Mouse (Mus musculus) hindbrain, embryonic 11.5 days (tissue): ENCODE data around the gene Usp21. TPM values are rescaled to one million over a fixed set of nuclear protein-coding genes. Genes with fewer than 3 reads are reported as not detected.

ENCODE experiments used
- ATAC-seq: fragments of 200-750 bp; cut with Nextera tagmentation; 2 replicates; pipeline ENCODE4 v1.8.0; 2017; ENCODE audit warnings: mild to moderate bottlenecking, moderate TSS enrichment, moderate library complexity; ENCODE audit not compliant: low FRiP score
- DNase-seq: peaks from one replicate; pipeline ENCODE4 v3.0.0-alpha.2; 2015; ENCODE audit warnings: low spot score
- H3K27ac ChIP-seq: fragments of 300-500 bp; sonication (generic); 2 replicates; pipeline ENCODE4 v1.5.1; 2014; ENCODE audit warnings: mild to moderate bottlenecking, low read depth, low read length
- H3K27me3 ChIP-seq: fragments of 300-500 bp; sonication (generic); 2 replicates; pipeline ENCODE4 v1.6.1; 2014; ENCODE audit warnings: mild to moderate bottlenecking, low read length, moderate library complexity, mixed read lengths; ENCODE audit not compliant: control insufficient read depth, insufficient read depth
- H3K36me3 ChIP-seq: fragments of 300-500 bp; sonication (generic); 2 replicates; pipeline ENCODE4 v1.6.1; 2014; ENCODE audit warnings: mild to moderate bottlenecking, low read length, moderate library complexity, mixed read lengths; ENCODE audit not compliant: control insufficient read depth, insufficient read depth
- H3K4me1 ChIP-seq: fragments of 300-500 bp; sonication (generic); replicated peaks from 2 replicates; pipeline ENCODE4 v1.6.1; 2014; ENCODE audit warnings: low read length, mixed read lengths; ENCODE audit not compliant: control insufficient read depth, insufficient read depth
- H3K4me2 ChIP-seq: fragments of 300-500 bp; sonication (generic); replicated peaks from 2 replicates; pipeline ENCODE4 v1.6.1; 2014; ENCODE audit warnings: mild to moderate bottlenecking, low read depth, low read length
- H3K4me3 ChIP-seq: fragments of 300-500 bp; sonication (generic); 2 replicates; pipeline ENCODE4 v1.5.1; 2014; ENCODE audit warnings: low read depth, low read length
- H3K9ac ChIP-seq: fragments of 300-500 bp; sonication (generic); 2 replicates; pipeline ENCODE4 v1.6.1; 2014; ENCODE audit warnings: low read depth, low read length
- H3K9me3 ChIP-seq: fragments of 300-500 bp; sonication (generic); 2 replicates; pipeline ENCODE4 v1.6.1; 2016; ENCODE audit warnings: low read length; ENCODE audit not compliant: control insufficient read depth
- WGBS: fragments of 180-500 bp; shearing (Covaris S2); extraction: QIAGEN DNeasy Blood & Tissue Kit; methylation state at CpG from one replicate; pipeline ENCODE4 v1.1.7; 2014; 5-methylcytosine and 5-hydroxymethylcytosine counted together
- polyA plus RNA-seq: library from polyadenylated mRNA; unstranded; fragments of >200 nt; fragmentation: Nextera tagmentation; extraction: Ambion mirVana; gene quantifications from 2 replicates; pipeline ENCODE4 v1.2.1, GENCODE M21; 2014

The Usp21 gene
- polyA plus RNA-seq, 1 experiment from 2014 or later = 82.8 TPM

- H3K9ac ChIP-seq = no peak overlapping the region; the same call in 1 of the 2 replicates
- H3K4me3 ChIP-seq = no peak overlapping the region
- H3K9me3 ChIP-seq = no peaks in the 10 kb centered on the region
- ATAC-seq (no peak), DNase-seq (no peak)
- 0 out of 2 replicates have a peak, but pooled peaks cover 3% of the 10 kb centered on the region for H3K4me1 ChIP-seq
- 91% methylated on average over 3 of the region's 3 CpGs for WGBS
- no peak overlapping the region for H3K27ac ChIP-seq
- peaks cover 6% of the 10 kb centered on the region for H3K27me3 ChIP-seq
- no peaks in the 10 kb centered on the region for H3K36me3 ChIP-seq
- H3K4me2 ChIP-seq = no peak overlapping the region
Observed at GRCm38 (mm10) chr1:171293351-171293750, 5.6 kb upstream of the Usp21 start.

- 68% methylated on average over 4 of the region's 4 CpGs for WGBS
- Histone ChIP-seq H3K27ac (no peak overlapping the region), H3K9me3 (no peaks in the 10 kb centered on the region), H3K36me3 (0 out of 2 replicates have a peak, but pooled peaks cover 2% of the 10 kb centered on the region), H3K4me2 (no peak overlapping the region; the same call in 1 of the 2 replicates), H3K27me3 (no peaks in the 10 kb centered on the region), H3K4me1 (peaks cover 3% of the 10 kb centered on the region; the same call in 1 of the 2 replicates), H3K9ac (no peak overlapping the region), H3K4me3 (peak overlapping the region; percentile 94; the same call in 1 of the 2 replicates)
- ATAC-seq (peak; percentile 1; the same call in 1 of the 2 replicates), DNase-seq (no peak)
Observed at GRCm38 (mm10) chr1:171288328-171288727, 537 bp upstream of the Usp21 start.

GRCm38 (mm10) chr1:171286517-171286916 is 1.3 kb downstream of the Usp21 start:
- Histone ChIP-seq H3K4me1 (peaks cover 3% of the 10 kb centered on the region; the same call in 1 of the 2 replicates), H3K9me3 (no peaks in the 10 kb centered on the region), H3K9ac (no peak overlapping the region), H3K27ac (no peak overlapping the region), H3K36me3 (0 out of 2 replicates have a peak, but pooled peaks cover 2% of the 10 kb centered on the region), H3K4me3 (peak overlapping the region; percentile 94), H3K4me2 (no peak overlapping the region), H3K27me3 (no peaks in the 10 kb centered on the region)
- DNase-seq = no peak
- WGBS = 91% methylated on average over 19 of the region's 19 CpGs
- no peak for ATAC-seq

GRCm38 (mm10) chr1:171285096-171285892 is 2.5 kb downstream of the Usp21 start:
- Histone ChIP-seq H3K36me3 (0 out of 2 replicates have a peak, but pooled peaks cover 2% of the 10 kb centered on the region), H3K27me3 (no peaks in the 10 kb centered on the region), H3K9me3 (no peaks in the 10 kb centered on the region), H3K4me1 (peaks cover 3% of the 10 kb centered on the region), H3K27ac (no peak overlapping the region), H3K4me2 (no peak overlapping the region), H3K4me3 (no peak overlapping the region), H3K9ac (no peak overlapping the region)
- WGBS = 92% methylated on average over 20 of the region's 20 CpGs
- ATAC-seq (no peak), DNase-seq (no peak)

GRCm38 (mm10) chr1:171284491-171284890 is 3.3 kb downstream of the Usp21 start:
- Histone ChIP-seq H3K4me2 (no peak overlapping the region), H3K4me3 (no peak overlapping the region), H3K27me3 (no peaks in the 10 kb centered on the region), H3K36me3 (0 out of 2 replicates have a peak, but pooled peaks cover 2% of the 10 kb centered on the region), H3K9me3 (no peaks in the 10 kb centered on the region), H3K4me1 (peaks cover 9% of the 10 kb centered on the region), H3K27ac (no peak overlapping the region), H3K9ac (no peak overlapping the region)
- ATAC-seq (no peak), DNase-seq (no peak)
- WGBS = 92% methylated on average over 15 of the region's 15 CpGs

GRCm38 (mm10) chr1:171283188-171284160 is 4.3 kb downstream of the Usp21 start:
- 92% methylated on average over 18 of the region's 18 CpGs for WGBS
- Histone ChIP-seq H3K27me3 (no peaks in the 10 kb centered on the region), H3K4me3 (no peak overlapping the region)

GRCm38 (mm10) chr1:171282086-171282805 is 5.5 kb downstream of the Usp21 start:
- 83% methylated on average over 18 of the region's 18 CpGs for WGBS
- Histone ChIP-seq H3K9me3 (no peaks in the 10 kb centered on the region), H3K4me2 (no peak overlapping the region), H3K9ac (no peak overlapping the region), H3K4me1 (peaks cover 9% of the 10 kb centered on the region), H3K4me3 (no peak overlapping the region), H3K36me3 (peaks cover 8% of the 10 kb centered on the region; the same call in 1 of the 2 replicates), H3K27me3 (no peaks in the 10 kb centered on the region), H3K27ac (no peak overlapping the region)
- no peak for DNase-seq
- no peak for ATAC-seq

More at GRCm38 (mm10) chr1:171283188-171284160, 4.3 kb downstream of the Usp21 start:
- ATAC-seq = no peak
- Histone ChIP-seq H3K36me3 (0 out of 2 replicates have a peak, but pooled peaks cover 2% of the 10 kb centered on the region), H3K4me1 (peaks cover 9% of the 10 kb centered on the region), H3K9me3 (no peaks in the 10 kb centered on the region), H3K9ac (no peak overlapping the region), H3K4me2 (no peak overlapping the region), H3K27ac (no peak overlapping the region)
- DNase-seq = no peak

GRCm38 (mm10) chr1:171281528-171281923 is 6.3 kb downstream of the Usp21 start:
- Histone ChIP-seq H3K36me3 (peaks cover 8% of the 10 kb centered on the region; the same call in 1 of the 2 replicates), H3K9me3 (no peaks in the 10 kb centered on the region), H3K27me3 (no peaks in the 10 kb centered on the region), H3K4me1 (peaks cover 9% of the 10 kb centered on the region), H3K4me2 (peak overlapping the region; percentile 66), H3K27ac (peak overlapping the region; percentile 58), H3K4me3 (peak overlapping the region; percentile 66), H3K9ac (peak overlapping the region; percentile 50)
- ATAC-seq (peak; percentile 62), DNase-seq (peak; percentile 86)
- under 1% methylated on average over 10 of the region's 10 CpGs for WGBS
